Mouse (Mus musculus): ENCODE data around the gene 1700123O20Rik. TPM values are rescaled to one million over a fixed set of nuclear protein-coding genes. Genes with fewer than 3 reads are reported as not detected.

Gene 1700123O20Rik
- total RNA-seq (2022), result 10 to 100 TPM; 17.9 to 27.8 (median 23.7) TPM

GRCm38 (mm10) chr14:54686063-54686521 lies at the start of gene 1700123O20Rik:
1700123O20Rik (plus strand) TSS chr14:54686216.
- peak in 1 of 2 experiments; percentile 77 for DNase-seq (ENCODE audit: low spot score in 2 of 2)

- DNase-seq (ENCODE audit: low spot score in 2 of 2), result peak in 1 of 2 experiments; percentile 54
These were observed 49.1 kb upstream of the 1700123O20Rik start for GRCm38 (mm10) chr14:54636954-54637353.

GRCm38 (mm10) chr14:54638210-54638609 lies 47.8 kb upstream of the 1700123O20Rik start:
- DNase-seq (ENCODE audit: low spot score in 2 of 2), result no peak

GRCm38 (mm10) chr14:54640121-54640520 lies 45.9 kb upstream of the 1700123O20Rik start:
- no peak for DNase-seq (ENCODE audit: low spot score in 2 of 2)

GRCm38 (mm10) chr14:54640946-54641304 lies 45.1 kb upstream of the 1700123O20Rik start, which contains the start of gene Gm17606:
Gm17606 (plus strand) TSS chr14:54640952.
- DNase-seq (ENCODE audit: low spot score in 2 of 2), result no peak

GRCm38 (mm10) chr14:54641305-54641969 lies 44.6 kb upstream of the 1700123O20Rik start, which contains the start of gene Cdh24:
Cdh24 (minus strand) TSS chr14:54641364.
- DNase-seq (ENCODE audit: low spot score in 2 of 2), result peak; percentile 74 to 88

GRCm38 (mm10) chr14:54642224-54642944 lies 43.6 kb upstream of the 1700123O20Rik start:
- DNase-seq (ENCODE audit: low spot score in 2 of 2), result no peak

GRCm38 (mm10) chr14:54643011-54643410 lies 43.0 kb upstream of the 1700123O20Rik start:
- DNase-seq (ENCODE audit: low spot score in 2 of 2), result no peak

- DNase-seq (ENCODE audit: low spot score in 2 of 2), result no peak
These were observed 41.7 kb upstream of the 1700123O20Rik start for GRCm38 (mm10) chr14:54644294-54644693.

- no peak for DNase-seq (ENCODE audit: low spot score in 2 of 2)
These were observed 39.6 kb upstream of the 1700123O20Rik start for GRCm38 (mm10) chr14:54646455-54646854.

GRCm38 (mm10) chr14:54646898-54647636 lies 38.9 kb upstream of the 1700123O20Rik start:
- DNase-seq (ENCODE audit: low spot score in 2 of 2), result no peak

GRCm38 (mm10) chr14:54647900-54648299 lies 38.1 kb upstream of the 1700123O20Rik start:
- DNase-seq (ENCODE audit: low spot score in 2 of 2), result no peak

- DNase-seq (ENCODE audit: low spot score in 2 of 2), result peak; percentile 70 to 80
These were observed 35.2 kb upstream of the 1700123O20Rik start for GRCm38 (mm10) chr14:54650621-54651454.

- DNase-seq (ENCODE audit: low spot score in 2 of 2), result no peak
These were observed 34.5 kb upstream of the 1700123O20Rik start for GRCm38 (mm10) chr14:54651556-54651955.

- DNase-seq (ENCODE audit: low spot score in 2 of 2), result no peak
These were observed 33.2 kb upstream of the 1700123O20Rik start for GRCm38 (mm10) chr14:54652787-54653186.

GRCm38 (mm10) chr14:54653496-54653895 lies 32.5 kb upstream of the 1700123O20Rik start:
- peak; percentile 77 to 81 for DNase-seq (ENCODE audit: low spot score in 2 of 2)

GRCm38 (mm10) chr14:54660009-54660408 lies 26.0 kb upstream of the 1700123O20Rik start:
- DNase-seq (ENCODE audit: low spot score in 2 of 2), result no peak

- no peak for DNase-seq (ENCODE audit: low spot score in 2 of 2)
These were observed 21.4 kb upstream of the 1700123O20Rik start for GRCm38 (mm10) chr14:54664477-54665222.

GRCm38 (mm10) chr14:54669381-54669780 lies 16.6 kb upstream of the 1700123O20Rik start:
- no peak for DNase-seq (ENCODE audit: low spot score in 2 of 2)

GRCm38 (mm10) chr14:54674317-54674716 lies 11.7 kb upstream of the 1700123O20Rik start:
- DNase-seq (ENCODE audit: low spot score in 2 of 2), result no peak

Data from layer of hippocampus, adult 8-10 months (tissue).